Mouse (Mus musculus) embryonic facial prominence, embryonic 11.5 days (tissue): Measurements from ENCODE around the gene Lypd6b. TPM values are rescaled to one million over a fixed set of nuclear protein-coding genes. Genes with fewer than 3 reads are reported as not detected.

Source experiments
- ATAC-seq: fragments of 200-750 bp; cut with Nextera tagmentation; replicated peaks from 2 replicates; pipeline ENCODE4 v1.8.0; 2017; ENCODE audit warnings: low read depth; ENCODE audit not compliant: insufficient number of reproducible peaks, low FRiP score, low TSS enrichment
- DNase-seq: peaks from one replicate; pipeline ENCODE4 v3.0.0-alpha.2; 2015; ENCODE audit warnings: low spot score
- H3K27ac ChIP-seq: fragments of 300-500 bp; sonication (generic); replicated peaks from 2 replicates; pipeline ENCODE4 v1.5.1; 2014; ENCODE audit warnings: mild to moderate bottlenecking, low read depth, low read length, control low read depth
- H3K27me3 ChIP-seq: fragments of 300-500 bp; sonication (generic); 2 replicates; pipeline ENCODE4 v1.6.1; 2014; ENCODE audit warnings: mild to moderate bottlenecking, low read length, moderate library complexity, mixed read lengths; ENCODE audit not compliant: control insufficient read depth, insufficient read depth
- H3K36me3 ChIP-seq: fragments of 300-500 bp; sonication (generic); replicated peaks from 2 replicates; pipeline ENCODE4 v1.6.1; 2014; ENCODE audit warnings: low read depth, mild to moderate bottlenecking, low read length, moderate library complexity, mixed read lengths; ENCODE audit not compliant: control insufficient read depth, insufficient read depth
- H3K4me1 ChIP-seq: fragments of 300-500 bp; sonication (generic); 2 replicates; pipeline ENCODE4 v1.6.1; 2014; ENCODE audit warnings: low read length, mixed read lengths; ENCODE audit not compliant: control insufficient read depth, insufficient read depth
- H3K4me2 ChIP-seq: fragments of 300-500 bp; sonication (generic); 2 replicates; pipeline ENCODE4 v1.6.1; 2014; ENCODE audit warnings: low read depth, mild to moderate bottlenecking, control low read depth, low read length, moderate library complexity
- H3K4me3 ChIP-seq: fragments of 300-500 bp; sonication (generic); 2 replicates; pipeline ENCODE4 v1.5.1; 2014; ENCODE audit warnings: low read depth, low read length, control low read depth
- H3K9ac ChIP-seq: fragments of 300-500 bp; sonication (generic); replicated peaks from 2 replicates; pipeline ENCODE4 v1.6.1; 2014; ENCODE audit warnings: mild to moderate bottlenecking, control low read depth, low read length
- H3K9me3 ChIP-seq: fragments of 300-500 bp; sonication (generic); replicated peaks from 2 replicates; pipeline ENCODE4 v1.6.1; 2016; ENCODE audit warnings: mild to moderate bottlenecking, low read length, inconsistent platforms, mixed read lengths; ENCODE audit not compliant: control insufficient read depth
- WGBS: fragments of 180-500 bp; shearing (Covaris S2); extraction: QIAGEN DNeasy Blood & Tissue Kit; methylation state at CpG from one replicate; pipeline ENCODE4 v1.1.7; 2014; 5-methylcytosine and 5-hydroxymethylcytosine counted together
- polyA plus RNA-seq: library from polyadenylated mRNA; unstranded; fragments of >200 nt; fragmentation: Nextera tagmentation; extraction: Ambion mirVana; gene quantifications from 2 replicates; pipeline ENCODE4 v1.2.1, GENCODE M21; 2014

The Lypd6b gene
- polyA plus RNA-seq, 1 experiment from 2014 or later = 4.2 TPM

DNA sequence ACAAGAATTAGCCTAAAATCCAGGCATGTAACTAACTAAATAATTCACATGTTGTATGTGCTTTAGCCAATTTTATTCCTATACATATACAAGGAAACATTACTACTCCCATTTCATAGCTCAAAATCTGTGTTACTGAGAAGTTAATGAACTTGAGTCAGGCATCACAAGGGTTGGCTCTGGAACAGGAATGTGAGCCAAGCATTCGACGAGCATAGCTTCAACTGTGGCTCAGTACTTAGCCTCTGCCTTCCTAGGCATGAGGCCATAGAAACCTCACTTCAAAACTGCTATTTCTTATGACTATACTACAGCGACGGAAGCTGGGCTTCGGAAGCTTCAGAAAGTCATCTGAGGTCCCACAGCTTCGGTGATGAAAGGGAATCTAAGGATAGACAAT, 152.9 kb downstream of the Lypd6b start:
- DNase-seq (no peak), ATAC-seq (no peak)
- H3K27ac ChIP-seq = no peak overlapping the region
- no peaks in the 10 kb centered on the region for H3K36me3 ChIP-seq
- no peaks in the 10 kb centered on the region for H3K4me1 ChIP-seq
- no peaks in the 10 kb centered on the region; the same call in 1 of the 2 replicates for H3K27me3 ChIP-seq
- H3K9ac ChIP-seq = no peak overlapping the region
- 89% methylated on average over 6 of the region's 6 CpGs for WGBS
- no peak overlapping the region for H3K4me3 ChIP-seq
- no peaks in the 10 kb centered on the region for H3K9me3 ChIP-seq
- H3K4me2 ChIP-seq = no peak overlapping the region

DNA sequence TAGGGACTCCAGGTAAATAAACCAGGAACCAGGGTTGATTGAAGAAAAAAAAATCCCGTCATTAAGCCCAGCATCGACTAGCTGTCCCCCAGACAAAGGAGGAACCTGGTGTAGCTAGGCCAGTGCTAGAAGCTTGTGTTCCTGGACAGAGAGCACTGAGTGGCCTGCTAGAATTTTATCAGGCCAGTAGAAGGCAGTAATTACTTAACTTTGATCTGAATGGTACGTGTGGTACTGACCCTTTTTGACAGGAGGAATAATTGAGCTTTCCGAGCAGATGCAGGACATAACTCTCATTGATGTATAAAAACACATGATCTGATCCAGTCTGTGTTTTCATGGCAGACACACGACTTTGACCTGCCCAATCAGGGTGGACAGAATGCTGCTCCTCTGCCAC, 154.6 kb downstream of the Lypd6b start:
- Histone ChIP-seq H3K9me3 (no peaks in the 10 kb centered on the region), H3K27me3 (no peaks in the 10 kb centered on the region; the same call in 1 of the 2 replicates), H3K27ac (no peak overlapping the region), H3K36me3 (no peaks in the 10 kb centered on the region), H3K4me1 (no peaks in the 10 kb centered on the region), H3K9ac (no peak overlapping the region), H3K4me3 (no peak overlapping the region), H3K4me2 (no peak overlapping the region)
- WGBS = 64% methylated on average over 5 of the region's 5 CpGs
- no peak for ATAC-seq
- no peak for DNase-seq

DNA sequence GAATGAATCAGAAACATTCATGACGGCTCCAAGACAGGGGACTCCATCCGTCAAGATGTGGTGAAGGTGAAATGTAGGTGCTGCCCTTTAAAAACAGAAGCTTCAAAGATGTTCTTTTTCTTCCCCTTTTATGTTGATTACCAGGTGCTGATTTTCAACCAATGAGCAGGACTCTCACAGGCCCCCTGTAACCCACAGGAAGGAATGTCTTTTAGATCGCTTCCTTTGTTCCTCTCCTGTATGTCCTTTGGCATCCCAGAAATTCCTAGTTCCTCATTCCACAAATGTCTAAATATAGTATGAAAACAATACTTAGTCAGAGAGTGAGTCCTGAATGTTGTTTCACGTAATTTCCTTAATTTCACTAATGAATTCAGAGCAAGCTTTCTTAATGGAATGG, 164.2 kb downstream of the Lypd6b start:
- 55% methylated on average over 4 of the region's 4 CpGs for WGBS
- DNase-seq (no peak), ATAC-seq (no peak)
- no peak overlapping the region for H3K4me3 ChIP-seq
- H3K27ac ChIP-seq = no peak overlapping the region
- H3K4me2 ChIP-seq = no peak overlapping the region
- no peak overlapping the region for H3K9ac ChIP-seq
- H3K36me3 ChIP-seq = no peaks in the 10 kb centered on the region
- no peaks in the 10 kb centered on the region for H3K27me3 ChIP-seq
- H3K4me1 ChIP-seq = no peaks in the 10 kb centered on the region
- H3K9me3 ChIP-seq = no peaks in the 10 kb centered on the region

DNA sequence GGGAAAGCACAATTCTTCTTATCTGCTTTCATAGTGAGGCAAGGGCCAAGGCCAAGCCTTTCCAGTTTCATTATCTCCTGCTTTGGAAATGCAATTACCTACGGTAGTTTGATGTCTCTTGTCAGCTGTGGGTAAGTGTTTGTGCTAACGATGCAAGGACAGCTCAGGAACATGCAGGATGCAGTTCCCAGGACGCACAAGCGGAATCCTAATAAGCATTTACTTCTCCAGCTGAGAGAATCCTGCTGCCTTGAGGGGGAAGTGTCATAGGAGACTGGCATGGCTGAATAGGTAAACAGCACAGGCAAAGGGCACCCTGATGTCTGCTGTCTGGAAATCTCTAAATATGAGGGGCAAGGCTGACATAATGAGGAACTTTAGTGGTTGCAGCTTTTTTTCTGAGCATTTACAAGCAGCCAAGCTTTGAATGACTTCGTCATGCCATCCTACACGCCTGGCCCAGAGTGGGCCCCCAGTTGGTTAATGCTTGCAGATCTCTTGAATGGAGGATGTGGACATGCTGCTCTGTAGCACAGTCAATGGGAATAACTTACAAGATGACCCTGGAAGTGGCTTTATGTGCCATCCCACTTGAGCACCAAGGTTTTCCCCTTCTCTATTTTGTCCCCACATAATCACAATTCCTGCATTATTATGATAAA, 165.3 kb downstream of the Lypd6b start:
- Histone ChIP-seq H3K27me3 (no peaks in the 10 kb centered on the region), H3K9ac (no peak overlapping the region), H3K4me1 (no peaks in the 10 kb centered on the region), H3K9me3 (no peaks in the 10 kb centered on the region), H3K36me3 (no peaks in the 10 kb centered on the region), H3K4me2 (no peak overlapping the region), H3K27ac (no peak overlapping the region), H3K4me3 (no peak overlapping the region)
- WGBS = 61% methylated on average over 6 of the region's 6 CpGs
- ATAC-seq = no peak
- no peak for DNase-seq

DNA sequence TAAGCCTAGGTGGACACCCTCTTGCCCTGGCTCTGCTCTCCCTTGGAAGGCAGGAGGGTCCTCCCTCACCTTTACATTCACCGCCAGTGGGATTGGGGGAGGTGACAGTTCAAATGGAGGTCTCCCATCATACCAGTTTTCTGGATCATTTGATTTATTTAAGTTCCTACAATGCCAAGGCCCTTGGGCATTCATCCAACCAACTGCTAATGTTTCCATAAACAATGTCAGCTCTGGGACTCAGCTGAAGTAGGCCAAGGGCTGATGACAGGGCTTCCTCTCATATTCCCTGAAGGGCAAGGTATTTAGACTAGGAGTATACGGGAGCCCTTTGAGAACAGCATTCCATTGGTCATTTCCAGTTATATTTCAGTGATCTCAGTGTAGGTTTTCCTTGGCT, 170.0 kb downstream of the Lypd6b start:
- Histone ChIP-seq H3K27me3 (no peaks in the 10 kb centered on the region), H3K27ac (no peak overlapping the region), H3K4me1 (no peaks in the 10 kb centered on the region), H3K9me3 (no peaks in the 10 kb centered on the region), H3K4me2 (no peak overlapping the region), H3K9ac (no peak overlapping the region), H3K36me3 (no peaks in the 10 kb centered on the region), H3K4me3 (no peak overlapping the region)
- WGBS = 69% methylated on average over 2 of the region's 2 CpGs
- no peak for ATAC-seq
- no peak for DNase-seq

DNA sequence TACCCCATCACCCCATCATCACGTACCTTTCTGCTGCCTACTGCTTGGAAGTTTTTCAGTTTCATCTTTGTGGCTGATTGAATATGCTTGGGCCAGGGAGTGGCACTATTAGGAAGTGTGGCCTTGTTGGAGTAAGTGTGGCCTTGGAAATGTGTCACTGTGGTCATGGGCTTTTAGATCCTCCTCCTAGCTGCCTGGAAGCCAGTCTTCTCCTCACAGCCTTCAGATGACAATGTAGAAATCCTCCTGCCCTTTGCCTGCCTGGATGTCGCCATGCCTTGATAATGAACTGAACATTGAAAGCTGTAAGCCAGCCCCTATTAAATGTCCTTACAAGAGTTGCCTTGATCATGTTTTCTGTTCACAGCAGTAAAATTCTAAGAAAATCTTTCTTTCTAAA, 174.5 kb downstream of the Lypd6b start:
- Histone ChIP-seq H3K9ac (no peak overlapping the region), H3K4me3 (no peak overlapping the region), H3K4me1 (no peaks in the 10 kb centered on the region), H3K27ac (no peak overlapping the region), H3K27me3 (no peaks in the 10 kb centered on the region), H3K4me2 (no peak overlapping the region), H3K9me3 (no peaks in the 10 kb centered on the region), H3K36me3 (no peaks in the 10 kb centered on the region)
- 85% methylated on average over 2 of the region's 2 CpGs for WGBS
- ATAC-seq (no peak), DNase-seq (no peak)

DNA sequence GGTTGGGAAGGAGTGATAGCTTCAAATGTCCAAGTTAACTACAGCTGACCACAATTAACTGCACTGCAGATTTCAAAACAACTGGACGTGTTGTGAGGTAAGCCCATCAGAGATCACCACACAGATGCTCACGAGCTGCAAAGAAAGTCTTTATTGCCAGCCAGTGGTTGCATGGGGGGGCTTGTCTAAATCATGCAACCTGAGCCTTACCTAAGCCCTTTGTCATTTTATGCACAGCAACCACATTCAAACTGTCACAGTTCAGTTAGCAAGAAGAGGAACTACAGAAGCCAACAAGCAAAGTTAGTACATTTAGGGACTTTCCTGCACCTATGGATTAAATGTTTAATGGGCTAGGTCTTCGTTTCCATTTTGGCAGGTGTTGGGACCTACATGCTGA, 177.4 kb downstream of the Lypd6b start:
- Histone ChIP-seq H3K27me3 (no peaks in the 10 kb centered on the region), H3K9ac (no peak overlapping the region), H3K27ac (no peak overlapping the region), H3K36me3 (no peaks in the 10 kb centered on the region), H3K4me1 (no peaks in the 10 kb centered on the region), H3K9me3 (no peaks in the 10 kb centered on the region), H3K4me3 (no peak overlapping the region), H3K4me2 (no peak overlapping the region)
- ATAC-seq (no peak), DNase-seq (no peak)
- WGBS = 61% methylated on average over 3 of the region's 3 CpGs

DNA sequence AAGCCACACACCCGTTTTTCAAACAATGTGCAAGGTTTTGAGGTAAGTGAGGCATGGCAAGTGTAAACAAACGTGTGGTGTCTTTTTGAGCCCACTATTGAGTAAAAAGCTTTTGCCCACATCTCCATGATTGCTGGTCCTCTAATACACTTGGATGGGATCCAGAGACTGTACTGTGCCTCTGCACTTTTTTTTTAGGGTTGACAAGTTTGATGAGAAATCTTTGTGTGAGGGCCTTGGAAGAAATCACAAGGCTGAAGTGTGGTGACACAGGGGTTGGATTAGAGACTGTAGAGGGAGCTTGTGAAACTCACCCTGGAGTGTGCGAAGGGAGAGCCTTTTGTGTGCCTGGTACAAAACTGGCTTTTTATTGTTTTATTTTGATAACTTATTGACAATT, 180.3 kb downstream of the Lypd6b start:
- no peak overlapping the region for H3K9ac ChIP-seq
- H3K4me1 ChIP-seq = no peaks in the 10 kb centered on the region
- H3K4me3 ChIP-seq = no peak overlapping the region
- no peaks in the 10 kb centered on the region for H3K36me3 ChIP-seq
- 48% methylated on average over 3 of the region's 3 CpGs for WGBS
- H3K4me2 ChIP-seq = no peak overlapping the region
- no peaks in the 10 kb centered on the region for H3K9me3 ChIP-seq
- H3K27ac ChIP-seq = no peak overlapping the region
- ATAC-seq (no peak), DNase-seq (no peak)
- no peaks in the 10 kb centered on the region for H3K27me3 ChIP-seq
